Mouse (Mus musculus) liver, postnatal 0 days (tissue): Measurements from ENCODE around the gene Gm42420.

ENCODE experiments used
- CTCF ChIP-seq: sonication (generic); IDR thresholded peaks from 2 replicates; pipeline ENCODE4 v1.5.1; 2016; ENCODE audit warnings: antibody characterized with exemption, low read depth
- EP300 ChIP-seq: IDR thresholded peaks from 2 replicates; pipeline ENCODE4 v1.6.1; 2016; ENCODE audit warnings: antibody characterized with exemption, low read depth, mild to moderate bottlenecking

GRCm38 (mm10) chr6:39604565-39604964 is 19.0 kb downstream of the Gm42420 start:
- no peak for TF ChIP-seq CTCF
- no peak for TF ChIP-seq EP300
